Mouse (Mus musculus) neutrophil, adult 5-6 weeks (primary cell): ENCODE data around the gene Rnaseh1. TPM values are rescaled to one million over a fixed set of nuclear protein-coding genes. Genes with fewer than 3 reads are reported as not detected.

Source experiments
- ATAC-seq: fragments of 151-379, 151-347 bp; 2 replicates; pipeline ENCODE4 v1.8.0; 2017; ENCODE audit warnings: mild to moderate bottlenecking, moderate TSS enrichment; ENCODE audit not compliant: insufficient number of reproducible peaks, poor library complexity, low FRiP score, severe bottlenecking; ENCODE audit errors: extremely low read depth
- total RNA-seq: library from RNA; stranded (forward); fragments of 200-1000 nt; gene quantifications from 2 replicates; pipeline ENCODE4 v1.2.3, GENCODE M21; 2017

Gene Rnaseh1
- total RNA-seq, 1 experiment from 2014 or later, result 18.0 TPM

DNA sequence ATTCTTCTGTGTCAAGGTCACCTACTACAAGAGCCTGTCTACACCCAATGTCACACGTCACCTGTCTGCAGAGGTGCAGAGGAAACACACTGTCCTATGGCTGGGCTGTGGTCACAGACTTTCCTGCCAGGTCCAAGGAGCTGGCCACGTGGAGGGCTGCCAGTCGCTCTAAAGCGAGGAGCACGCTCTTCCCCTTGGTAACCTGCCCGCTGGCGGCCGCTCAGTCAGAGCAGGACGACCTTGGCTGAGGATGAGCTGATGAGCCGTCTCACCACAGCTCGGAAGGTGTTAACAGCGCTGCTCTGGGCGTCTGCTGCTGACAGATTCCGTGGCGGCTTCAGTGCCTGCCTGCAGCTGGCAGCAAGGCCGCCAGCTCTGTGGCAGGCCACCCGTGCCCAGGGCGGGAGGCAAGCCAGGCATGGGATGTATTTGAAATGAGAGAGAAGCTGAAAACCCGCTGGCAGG lies 51.2 kb downstream of the Rnaseh1 start:
- ATAC-seq, result no peak

DNA sequence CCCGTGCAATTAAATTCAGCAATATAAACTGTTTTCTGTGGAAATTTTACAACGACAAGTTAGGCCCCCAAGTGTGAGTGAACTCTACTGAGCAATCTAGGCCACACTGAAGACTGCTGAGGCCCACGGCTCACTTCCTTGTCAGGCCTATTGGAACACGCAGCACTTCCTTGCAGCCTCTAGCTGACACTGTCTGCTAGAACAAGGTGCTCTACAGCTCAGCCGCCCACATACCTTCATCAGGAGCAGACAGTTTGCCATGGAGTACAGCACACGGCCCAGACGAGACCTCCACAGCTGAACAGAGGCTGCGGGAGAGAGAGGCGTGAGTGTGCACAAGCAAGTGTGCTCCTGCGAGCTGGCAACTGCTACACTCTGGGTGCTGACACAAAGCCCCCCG lies 51.9 kb downstream of the Rnaseh1 start:
- no peak for ATAC-seq

DNA sequence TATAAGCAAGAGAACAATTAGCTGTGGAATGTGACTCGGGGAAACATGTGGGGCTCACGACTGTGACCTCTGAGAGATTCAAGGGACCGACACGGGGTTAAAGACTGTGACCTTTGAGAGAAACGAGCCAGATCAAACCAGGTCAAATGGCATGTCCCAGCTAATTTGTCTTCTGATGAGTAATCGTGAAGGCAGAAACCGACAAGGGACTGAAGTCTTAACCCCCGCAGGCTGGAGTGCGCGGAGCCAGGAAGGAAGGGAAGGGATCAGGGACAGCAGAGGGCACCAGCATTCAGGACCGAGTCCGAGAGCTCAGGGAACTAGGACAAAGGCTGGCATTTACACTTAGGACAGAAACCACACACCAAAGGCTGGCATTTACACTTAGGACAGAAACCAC lies 55.0 kb downstream of the Rnaseh1 start:
- no peak for ATAC-seq

DNA sequence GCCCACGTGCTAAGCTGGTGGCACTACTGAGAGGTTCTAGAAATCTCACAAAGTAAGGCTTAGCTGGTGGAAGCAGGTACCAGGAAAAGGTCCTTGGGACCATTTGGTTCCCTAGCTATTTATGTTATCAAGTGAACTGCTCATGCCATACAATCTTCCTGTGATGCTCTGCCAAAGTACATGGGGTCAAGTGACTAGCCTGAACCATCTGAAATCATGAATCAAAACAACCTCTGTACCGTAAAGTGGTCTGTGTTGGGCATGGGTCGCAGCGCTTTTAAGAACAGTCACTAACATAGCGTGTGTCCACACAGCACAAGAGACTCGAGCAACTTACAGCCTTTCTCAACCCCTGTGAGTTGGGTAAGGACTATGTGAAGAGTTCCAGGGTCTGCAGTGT lies 55.8 kb downstream of the Rnaseh1 start:
- ATAC-seq, result no peak

DNA sequence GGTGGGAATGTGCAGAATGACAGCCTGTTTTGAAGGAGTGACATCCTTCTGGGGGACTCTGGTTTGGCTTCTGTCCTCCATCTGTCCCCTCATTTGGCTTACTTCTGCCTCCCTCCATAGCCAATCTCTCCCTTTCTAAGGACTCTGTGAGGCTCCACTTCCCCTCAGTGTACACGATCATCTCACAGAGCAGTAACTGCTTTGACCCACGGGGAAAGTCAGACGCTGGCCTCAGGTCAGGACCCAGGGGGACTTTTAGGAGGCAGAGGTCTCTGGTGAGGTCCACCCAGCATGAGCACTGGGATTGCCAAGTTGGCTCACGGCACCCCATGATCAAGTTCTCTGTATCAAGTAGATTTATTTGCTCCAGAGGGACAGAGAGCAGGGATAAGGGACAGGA lies 58.8 kb downstream of the Rnaseh1 start:
- no peak for ATAC-seq

Other genes starting within 250 kb of the Rnaseh1 start
- 0.58 and 0.98 TPM in 2 replicates for gene Dcdc2c, start 97.2 kb upstream of the Rnaseh1 start, total RNA-seq
- not detected in 2 replicates for gene Allc, start 67.1 kb upstream of the Rnaseh1 start, total RNA-seq
- gene Colec11, start 26.2 kb upstream of the Rnaseh1 start, total RNA-seq, result not detected in 2 replicates
- gene Rps7, start 13.6 kb upstream of the Rnaseh1 start, total RNA-seq, result 1,783 and 2,010 TPM in 2 replicates
- 7.4 and 10.9 TPM in 2 replicates for gene Adi1, start 25.6 kb downstream of the Rnaseh1 start, total RNA-seq
- 41.9 and 44.4 TPM in 2 replicates for gene Trappc12, start 100.9 kb downstream of the Rnaseh1 start, total RNA-seq
- gene Eipr1, start 102.2 kb downstream of the Rnaseh1 start, total RNA-seq, result 13.0 and 23.3 TPM in 2 replicates